In genomic region chr6:135324111-135324510, GRCm38 (mm10) we compare ENCODE assay signal across 16 mouse cellular contexts. TPM values are rescaled to one million over a fixed set of nuclear protein-coding genes. Genes with fewer than 3 reads are reported as not detected.
A peak's percentile ranks its signal among the peaks of the same experiment; 100 is the strongest.
DNase-seq lines count a peak whose midpoint lies in the region; ATAC-seq and TF ChIP-seq lines count a peak whose summit lies in the region.
"Had no signal": no experiment of that assay in that cellular context is flagged by ENCODE, and none has a peak within 500 bp of the region (broad histone marks: within the 10 kb centered on the region; RNA-seq: fewer than 3 reads in every experiment).

No protein-coding gene starts in this region.

- DNase-seq in stomach, postnatal 0 days (ENCODE audit: low spot score): no peak
- DNase-seq in MN1 (ENCODE audit: low spot score): peak; percentile 20
- peak; percentile 20 for DNase-seq in thymus, postnatal 4 days
- DNase-seq in right cerebral cortex, postnatal 10 days (ENCODE audit: low spot score in 2 of 2): no peak
- no peak for DNase-seq in right cerebral cortex, adult 18-20 months
- DNase-seq: adrenal gland, postnatal 36 days; kidney, adult 8-10 months; liver had no signal

- no peaks in the 10 kb centered on the region for H3K9me3 ChIP-seq in stomach, embryonic 15.5 days
- H3K9me3 ChIP-seq in stomach, postnatal 0 days (ENCODE audit: control insufficient read depth, low read length): no peaks in the 10 kb centered on the region
- H3K9me3 ChIP-seq in megakaryocyte, embryonic 14.5 days: no peaks in the 10 kb centered on the region
- H3K9me3 ChIP-seq in forebrain, embryonic 12.5 days: no peaks in the 10 kb centered on the region
- H3K9me3 ChIP-seq: heart, embryonic 15.5 days; hindbrain, embryonic 15.5 days had no signal

- no peak overlapping the region for H3K4me3 ChIP-seq in stomach, embryonic 15.5 days (replicated peaks)
- H3K4me3 ChIP-seq in stomach, postnatal 0 days (ENCODE audit: low read depth, low read length): no peak overlapping the region
- peak overlapping the region; percentile 79 for H3K4me3 ChIP-seq in megakaryocyte, embryonic 14.5 days (replicated peaks)
- no peak overlapping the region for H3K4me3 ChIP-seq in forebrain, embryonic 12.5 days (replicated peaks)
- H3K4me3 ChIP-seq: heart, embryonic 15.5 days; hindbrain, embryonic 15.5 days; left cerebral cortex, adult 2 months had no signal

- TF ChIP-seq EP300 in stomach, postnatal 0 days (optimal IDR thresholded peaks at IDR 0.05): no peak

- 64% methylated on average over 3 of the region's 3 CpGs for WGBS in stomach, embryonic 15.5 days
- WGBS in stomach, postnatal 0 days: 61% methylated on average over 3 of the region's 3 CpGs
- 78% methylated on average over 3 of the region's 3 CpGs for WGBS in forebrain, embryonic 12.5 days

- H3K4me2 ChIP-seq in stomach, embryonic 15.5 days: no peak overlapping the region
- H3K4me2 ChIP-seq in stomach, postnatal 0 days (replicated peaks; ENCODE audit: low read depth): no peak overlapping the region
- H3K4me2 ChIP-seq in forebrain, embryonic 12.5 days: no peak overlapping the region

- peak overlapping the region; percentile 40; the same call in 1 of the 2 replicates for H3K27ac ChIP-seq in stomach, embryonic 15.5 days
- H3K27ac ChIP-seq in stomach, postnatal 0 days (replicated peaks): no peak overlapping the region
- no peak overlapping the region for H3K27ac ChIP-seq in forebrain, embryonic 12.5 days
- H3K27ac ChIP-seq: hindbrain, embryonic 15.5 days; left cerebral cortex, adult 2 months had no signal

- H3K36me3 ChIP-seq in stomach, embryonic 15.5 days: no peaks in the 10 kb centered on the region
- H3K36me3 ChIP-seq in stomach, postnatal 0 days (ENCODE audit: control insufficient read depth, insufficient read depth, low read length): no peaks in the 10 kb centered on the region
- no peaks in the 10 kb centered on the region for H3K36me3 ChIP-seq in megakaryocyte, embryonic 14.5 days (replicated peaks; ENCODE audit: low read length)
- no peaks in the 10 kb centered on the region for H3K36me3 ChIP-seq in forebrain, embryonic 12.5 days (replicated peaks)
- H3K36me3 ChIP-seq: G1E; heart, embryonic 15.5 days; hindbrain, embryonic 15.5 days had no signal

- no peak overlapping the region for H3K9ac ChIP-seq in stomach, embryonic 15.5 days
- H3K9ac ChIP-seq in stomach, postnatal 0 days (ENCODE audit: low read length): no peak overlapping the region
- no peak overlapping the region for H3K9ac ChIP-seq in forebrain, embryonic 12.5 days
- H3K9ac ChIP-seq: heart, embryonic 15.5 days; hindbrain, embryonic 15.5 days had no signal

- H3K27me3 ChIP-seq in stomach, embryonic 15.5 days (replicated peaks): no peaks in the 10 kb centered on the region
- H3K27me3 ChIP-seq in stomach, postnatal 0 days (ENCODE audit: control insufficient read depth, insufficient read depth, low read length): no peaks in the 10 kb centered on the region
- peaks cover 46% of the 10 kb centered on the region for H3K27me3 ChIP-seq in megakaryocyte, embryonic 14.5 days (replicated peaks)
- no peaks in the 10 kb centered on the region for H3K27me3 ChIP-seq in forebrain, embryonic 12.5 days
- H3K27me3 ChIP-seq: heart, embryonic 15.5 days; hindbrain, embryonic 15.5 days had no signal

- ATAC-seq in stomach, embryonic 15.5 days (ENCODE audit: insufficient read depth, low FRiP score, low read depth): no peak
- no peak for ATAC-seq in stomach, postnatal 0 days (ENCODE audit: low FRiP score, low TSS enrichment)
- ATAC-seq in forebrain, embryonic 12.5 days (ENCODE audit: low FRiP score): no peak

- 0 out of 2 replicates have a peak, but pooled peaks cover 10% of the 10 kb centered on the region for H3K4me1 ChIP-seq in stomach, embryonic 15.5 days
- H3K4me1 ChIP-seq in stomach, postnatal 0 days (replicated peaks; ENCODE audit: control insufficient read depth, insufficient read depth): 0 out of 2 replicates have a peak, but pooled peaks cover 2% of the 10 kb centered on the region
- H3K4me1 ChIP-seq in megakaryocyte, embryonic 14.5 days: peaks cover 46% of the 10 kb centered on the region
- H3K4me1 ChIP-seq in forebrain, embryonic 12.5 days: peaks cover 8% of the 10 kb centered on the region

- TF ChIP-seq CTCF in stomach, postnatal 0 days (IDR thresholded peaks at IDR 0.05; ENCODE audit: low read depth): no peak

RNA-seq across cellular contexts. Expression of gene Pbp2, which starts 13.9 kb away (rescaled TPM):
- polyA plus RNA-seq in stomach, embryonic 15.5 days (2015; fragmentation: Nextera tagmentation; extraction: Ambion mirVana): 1.0 and 4.0 TPM in 2 replicates
- 3.5 and 4.5 TPM in 2 replicates for polyA plus RNA-seq in stomach, postnatal 0 days (2015; fragmentation: Nextera tagmentation; extraction: Ambion mirVana)
- not detected in 2 replicates for polyA plus RNA-seq in megakaryocyte, embryonic 14.5 days (2012; ENCODE audit: insufficient read depth, low replicate concordance)
- polyA plus RNA-seq in forebrain, embryonic 12.5 days (2016; fragmentation: Nextera tagmentation; extraction: Ambion mirVana): not detected in 2 replicates
- polyA plus RNA-seq: embryonic facial prominence, embryonic 11.5 days; G1E had no signal

RNA-seq across cellular contexts. Expression of gene Emp1, which starts 38.2 kb away (rescaled TPM):
- 77.5 and 112 TPM in 2 replicates for polyA plus RNA-seq in stomach, embryonic 15.5 days (2015; fragmentation: Nextera tagmentation; extraction: Ambion mirVana)
- polyA plus RNA-seq in stomach, postnatal 0 days (2015; fragmentation: Nextera tagmentation; extraction: Ambion mirVana): 88.1 and 105 TPM in 2 replicates
- polyA plus RNA-seq in megakaryocyte, embryonic 14.5 days (2012; ENCODE audit: insufficient read depth, low replicate concordance): 0.97 TPM in 1 of 2 replicates, not detected in the other
- polyA plus RNA-seq in forebrain, embryonic 12.5 days (2016; fragmentation: Nextera tagmentation; extraction: Ambion mirVana): 6.7 and 7.9 TPM in 2 replicates
- polyA plus RNA-seq: G1E had no signal

Comparison
In these comparisons a context has a peak if more than half of its experiments do, and no peak if none do; other contexts are left out.
1. DNase-seq: peak in MN1 (single experiment) and thymus, postnatal 4 days (single experiment); none in stomach, postnatal 0 days (single experiment), right cerebral cortex, postnatal 10 days (0 of 2) and right cerebral cortex, adult 18-20 months (single experiment).